Mouse (Mus musculus) heart, postnatal 0 days (tissue): Measurements from ENCODE around the gene Gm13697. TPM values are rescaled to one million over a fixed set of nuclear protein-coding genes. Genes with fewer than 3 reads are reported as not detected.
"Not testable (repeated sequence)": the region's sequence is repeated elsewhere in the genome, so short reads cannot be mapped to it uniquely, and the experiment has no call there.

Source experiments
- ATAC-seq: fragments of 200-750 bp; cut with Nextera tagmentation; 2 replicates; pipeline ENCODE4 v1.8.0; 2017; ENCODE audit warnings: low read depth, moderate number of reproducible peaks, moderate library complexity; ENCODE audit not compliant: insufficient read depth
- DNase-seq: peaks from one replicate; pipeline ENCODE4 v3.0.0-alpha.2; 2016; ENCODE audit warnings: low spot score
- H3K27ac ChIP-seq: fragments of 300-500 bp; sonication (generic); 2 replicates; pipeline ENCODE4 v1.5.1; 2014; ENCODE audit warnings: low read depth, mild to moderate bottlenecking
- H3K27me3 ChIP-seq: fragments of 300-500 bp; sonication (generic); 2 replicates; pipeline ENCODE4 v1.6.1; 2014; ENCODE audit warnings: low read length, mixed read lengths; ENCODE audit not compliant: control insufficient read depth, insufficient read depth
- H3K36me3 ChIP-seq: fragments of 300-500 bp; sonication (generic); replicated peaks from 2 replicates; pipeline ENCODE4 v1.6.1; 2014; ENCODE audit warnings: low read length, mixed read lengths; ENCODE audit not compliant: control insufficient read depth, insufficient read depth
- H3K4me1 ChIP-seq: fragments of 300-500 bp; sonication (generic); 2 replicates; pipeline ENCODE4 v1.6.1; 2014; ENCODE audit warnings: antibody characterized with exemption; ENCODE audit not compliant: control insufficient read depth, insufficient read depth
- H3K4me2 ChIP-seq: fragments of 300-500 bp; sonication (generic); 2 replicates; pipeline ENCODE4 v1.6.1; 2014; ENCODE audit warnings: low read depth, mild to moderate bottlenecking, low read length, moderate library complexity
- H3K4me3 ChIP-seq: fragments of 300-500 bp; sonication (generic); 2 replicates; pipeline ENCODE4 v1.5.1; 2014; ENCODE audit warnings: low read depth, low read length
- H3K9ac ChIP-seq: fragments of 300-500 bp; sonication (generic); replicated peaks from 2 replicates; pipeline ENCODE4 v1.6.1; 2014; ENCODE audit warnings: low read depth, low read length, mixed read lengths
- H3K9me3 ChIP-seq: fragments of 300-500 bp; sonication (generic); replicated peaks from 2 replicates; pipeline ENCODE4 v1.6.1; 2016; ENCODE audit warnings: low read length; ENCODE audit not compliant: control insufficient read depth
- CTCF ChIP-seq: IDR thresholded peaks from 2 replicates; pipeline ENCODE4 v1.5.1; 2016; ENCODE audit warnings: antibody characterized with exemption, control low read depth, low read depth
- EP300 ChIP-seq: IDR thresholded peaks from 2 replicates; pipeline ENCODE4 v1.6.1; 2016; ENCODE audit warnings: antibody characterized with exemption, low read depth
- whole genome bisulfite sequencing: fragments of 180-500 bp; shearing (Covaris S2); extraction: QIAGEN DNeasy Blood & Tissue Kit; methylation state at CpG from one replicate; pipeline ENCODE4 v1.1.7; 2014; 5-methylcytosine and 5-hydroxymethylcytosine counted together
- polyA plus RNA-seq: library from polyadenylated mRNA; unstranded; fragments of >200 nt; fragmentation: Nextera tagmentation; extraction: Ambion mirVana; gene quantifications from 2 replicates; pipeline ENCODE4 v1.2.1, GENCODE M21; 2015
- total RNA-seq: library from RNA; depleted of rRNA; stranded (reverse); fragments of >200 nt; gene quantifications from 2 replicates; pipeline ENCODE4 v1.2.3, GENCODE M21; 2014; ENCODE audit warnings: low replicate concordance

Gene Gm13697
- total and polyA plus RNA-seq, 2 experiments from 2014 or later, result not detected

GRCm38 (mm10) chr2:84014572-84014971 is 30.0 kb downstream of the Gm13697 start:
- Histone ChIP-seq H3K27ac (no peak overlapping the region), H3K9ac (no peak overlapping the region), H3K9me3 (no peaks in the 10 kb centered on the region), H3K27me3 (no peaks in the 10 kb centered on the region), H3K4me1 (peaks cover 9% of the 10 kb centered on the region), H3K36me3 (no peaks in the 10 kb centered on the region), H3K4me3 (no peak overlapping the region), H3K4me2 (no peak overlapping the region)
- TF ChIP-seq EP300, result no peak
- no peak for TF ChIP-seq CTCF
- WGBS, result 62% methylated on average over 6 of the region's 6 CpGs
- ATAC-seq (no peak), DNase-seq (no peak)

GRCm38 (mm10) chr2:84016291-84016690 is 31.7 kb downstream of the Gm13697 start:
- not testable (repeated sequence) for H3K4me3 ChIP-seq, H3K4me1 ChIP-seq, H3K9me3 ChIP-seq, H3K27me3 ChIP-seq, H3K27ac ChIP-seq, ATAC-seq, DNase-seq, H3K4me2 ChIP-seq, H3K9ac ChIP-seq, H3K36me3 ChIP-seq
- WGBS, result 83% methylated on average over 4 of the region's 5 CpGs

- Histone ChIP-seq H3K4me2 (no peak overlapping the region), H3K9ac (no peak overlapping the region), H3K27me3 (no peaks in the 10 kb centered on the region), H3K9me3 (no peaks in the 10 kb centered on the region), H3K27ac (no peak overlapping the region), H3K4me3 (no peak overlapping the region), H3K36me3 (no peaks in the 10 kb centered on the region), H3K4me1 (peaks cover 12% of the 10 kb centered on the region)
- TF ChIP-seq EP300, result no peak
- no peak for TF ChIP-seq CTCF
- DNase-seq (peak; percentile 58), ATAC-seq (peak; percentile 36; the same call in 1 of the 2 replicates)
- WGBS, result 6% methylated on average over 3 of the region's 3 CpGs
Measured at GRCm38 (mm10) chr2:84018330-84018729, 33.8 kb downstream of the Gm13697 start.

GRCm38 (mm10) chr2:84019519-84020305 is 35.2 kb downstream of the Gm13697 start:
- Histone ChIP-seq H3K36me3 (no peaks in the 10 kb centered on the region), H3K4me1 (peaks cover 12% of the 10 kb centered on the region), H3K27ac (peak overlapping the region; percentile 20; the same call in 1 of the 2 replicates), H3K27me3 (no peaks in the 10 kb centered on the region), H3K9ac (no peak overlapping the region), H3K4me3 (no peak overlapping the region), H3K9me3 (no peaks in the 10 kb centered on the region), H3K4me2 (no peak overlapping the region)
- peak; percentile 27; the same call in 1 of the 2 replicates for ATAC-seq
- 69% methylated on average over 8 of the region's 8 CpGs for WGBS
- DNase-seq, result no peak
- no peak for TF ChIP-seq EP300
- TF ChIP-seq CTCF, result no peak

- no peaks in the 10 kb centered on the region for H3K9me3 ChIP-seq
- no peaks in the 10 kb centered on the region for H3K36me3 ChIP-seq
- no peak overlapping the region for H3K9ac ChIP-seq
- DNase-seq (no peak), ATAC-seq (no peak)
- no peaks in the 10 kb centered on the region for H3K27me3 ChIP-seq
- H3K4me1 ChIP-seq, result peaks cover 12% of the 10 kb centered on the region
- H3K27ac ChIP-seq, result no peak overlapping the region
- H3K4me3 ChIP-seq, result no peak overlapping the region
- no peak for TF ChIP-seq CTCF
- no peak for TF ChIP-seq EP300
- whole genome bisulfite sequencing, result 46% methylated on average over 2 of the region's 2 CpGs
- H3K4me2 ChIP-seq, result no peak overlapping the region
Measured at GRCm38 (mm10) chr2:84021930-84022329, 37.4 kb downstream of the Gm13697 start.

- no peak for DNase-seq
- ATAC-seq, result 0 out of 2 replicates have a peak, but pooled peaks have one; percentile 24
- TF ChIP-seq EP300 (no peak), CTCF (no peak)
- no peak overlapping the region for H3K4me3 ChIP-seq
- WGBS, result 85% methylated on average over 2 of the region's 2 CpGs
- peaks cover 11% of the 10 kb centered on the region for H3K4me1 ChIP-seq
- no peaks in the 10 kb centered on the region for H3K27me3 ChIP-seq
- no peak overlapping the region for H3K4me2 ChIP-seq
- H3K9ac ChIP-seq, result no peak overlapping the region
- peak overlapping the region; percentile 57 for H3K27ac ChIP-seq
- no peaks in the 10 kb centered on the region for H3K9me3 ChIP-seq
- H3K36me3 ChIP-seq, result no peaks in the 10 kb centered on the region
Measured at GRCm38 (mm10) chr2:84022905-84023304, 38.4 kb downstream of the Gm13697 start.
